Mouse (Mus musculus): ENCODE measurements at regions not wholly inside any gene's neighbourhood (a gene's known extent, or its start where the extent isn't known, plus 50 kb on each side); places are given as distances from the start of the nearest gene placed in this dataset.
"Not testable (repeated sequence)": the region's sequence is repeated elsewhere in the genome, so short reads cannot be mapped to it uniquely, and the experiment has no call there.

GRCm38 (mm10) chr12:46378914-46379313 is 439.8 kb downstream of the Nova1 start:
- Histone ChIP-seq H3K27ac (no peak overlapping the region), H3K27me3 (no peaks in the 10 kb centered on the region), H3K36me3 (no peaks in the 10 kb centered on the region), H3K4me1 (no peaks in the 10 kb centered on the region), H3K9ac (no peak overlapping the region), H3K9me3 (replicated peaks) (no peaks in the 10 kb centered on the region), H3K4me2 (replicated peaks) (no peak overlapping the region), H3K4me3 (no peak overlapping the region)
- ATAC-seq (ENCODE audit: low FRiP score): no peak

GRCm38 (mm10) chr12:46371747-46372146 is 447.0 kb downstream of the Nova1 start:
- no peak overlapping the region for H3K4me2 ChIP-seq (replicated peaks)
- no peaks in the 10 kb centered on the region for H3K27me3 ChIP-seq
- H3K9me3 ChIP-seq (replicated peaks): no peaks in the 10 kb centered on the region
- ATAC-seq (ENCODE audit: low FRiP score): peak; percentile 93
- no peak overlapping the region for H3K4me3 ChIP-seq
- H3K4me1 ChIP-seq: no peaks in the 10 kb centered on the region
- no peak overlapping the region for H3K27ac ChIP-seq
- no peaks in the 10 kb centered on the region for H3K36me3 ChIP-seq
- WGBS: 42% methylated on average over 3 of the region's 3 CpGs
- no peak overlapping the region for H3K9ac ChIP-seq

GRCm38 (mm10) chr12:46333376-46333775 is 485.4 kb downstream of the Nova1 start:
- Histone ChIP-seq H3K9ac (no peak overlapping the region), H3K27me3 (no peaks in the 10 kb centered on the region), H3K36me3 (no peaks in the 10 kb centered on the region), H3K9me3 (replicated peaks) (no peaks in the 10 kb centered on the region), H3K27ac (no peak overlapping the region), H3K4me3 (no peak overlapping the region), H3K4me2 (replicated peaks) (no peak overlapping the region), H3K4me1 (no peaks in the 10 kb centered on the region)
- WGBS: 84% methylated on average over 1 of the region's 1 CpGs
- no peak for ATAC-seq (ENCODE audit: low FRiP score)

- Histone ChIP-seq H3K27ac (no peak overlapping the region), H3K4me2 (replicated peaks) (no peak overlapping the region), H3K27me3 (no peaks in the 10 kb centered on the region), H3K9me3 (replicated peaks) (no peaks in the 10 kb centered on the region), H3K4me1 (0 out of 2 replicates have a peak, but pooled peaks cover 2% of the 10 kb centered on the region), H3K9ac (no peak overlapping the region), H3K36me3 (no peaks in the 10 kb centered on the region), H3K4me3 (no peak overlapping the region)
- WGBS: 81% methylated on average over 1 of the region's 1 CpGs
- no peak for ATAC-seq (ENCODE audit: low FRiP score)
Measured at GRCm38 (mm10) chr12:46327865-46328264, 490.9 kb downstream of the Nova1 start.

GRCm38 (mm10) chr12:46323276-46323675 is 495.5 kb downstream of the Nova1 start:
- H3K4me2 ChIP-seq (replicated peaks): no peak overlapping the region

GRCm38 (mm10) chr12:46303136-46303797 is 515.5 kb downstream of the Nova1 start:
- Histone ChIP-seq H3K4me1 (no peaks in the 10 kb centered on the region), H3K4me2 (replicated peaks) (no peak overlapping the region), H3K27me3 (no peaks in the 10 kb centered on the region), H3K27ac (no peak overlapping the region), H3K36me3 (no peaks in the 10 kb centered on the region), H3K4me3 (no peak overlapping the region), H3K9ac (no peak overlapping the region), H3K9me3 (replicated peaks) (no peaks in the 10 kb centered on the region)
- ATAC-seq (ENCODE audit: low FRiP score): 0 out of 2 replicates have a peak, but pooled peaks have one; percentile 19
- WGBS: 72% methylated on average over 5 of the region's 5 CpGs

More at GRCm38 (mm10) chr12:46323276-46323675, 495.5 kb downstream of the Nova1 start:
- no peaks in the 10 kb centered on the region for H3K27me3 ChIP-seq
- H3K27ac ChIP-seq: no peak overlapping the region
- 0 out of 2 replicates have a peak, but pooled peaks cover 2% of the 10 kb centered on the region for H3K4me1 ChIP-seq
- no peak overlapping the region for H3K4me3 ChIP-seq
- no peaks in the 10 kb centered on the region for H3K36me3 ChIP-seq
- H3K9ac ChIP-seq: no peak overlapping the region
- 76% methylated on average over 3 of the region's 3 CpGs for WGBS
- ATAC-seq (ENCODE audit: low FRiP score): no peak
- no peaks in the 10 kb centered on the region for H3K9me3 ChIP-seq (replicated peaks)

- 87% methylated on average over 5 of the region's 5 CpGs for WGBS
Measured at GRCm38 (mm10) chr12:46298926-46299325, 519.8 kb downstream of the Nova1 start.

GRCm38 (mm10) chr12:46284519-46284918 is 534.2 kb downstream of the Nova1 start:
- H3K27me3 ChIP-seq: no peaks in the 10 kb centered on the region
- no peak for ATAC-seq (ENCODE audit: low FRiP score)
- no peaks in the 10 kb centered on the region for H3K36me3 ChIP-seq
- no peak overlapping the region for H3K4me2 ChIP-seq (replicated peaks)
- H3K4me1 ChIP-seq: no peaks in the 10 kb centered on the region
- no peak overlapping the region for H3K4me3 ChIP-seq
- WGBS: 64% methylated on average over 3 of the region's 3 CpGs
- H3K9ac ChIP-seq: no peak overlapping the region
- H3K27ac ChIP-seq: no peak overlapping the region
- no peaks in the 10 kb centered on the region for H3K9me3 ChIP-seq (replicated peaks)

More at GRCm38 (mm10) chr12:46298926-46299325, 519.8 kb downstream of the Nova1 start:
- no peaks in the 10 kb centered on the region for H3K4me1 ChIP-seq
- H3K4me2 ChIP-seq (replicated peaks): no peak overlapping the region
- no peak overlapping the region for H3K9ac ChIP-seq
- ATAC-seq (ENCODE audit: low FRiP score): no peak
- no peaks in the 10 kb centered on the region for H3K9me3 ChIP-seq (replicated peaks)
- H3K27me3 ChIP-seq: no peaks in the 10 kb centered on the region
- no peaks in the 10 kb centered on the region for H3K36me3 ChIP-seq
- H3K4me3 ChIP-seq: no peak overlapping the region
- H3K27ac ChIP-seq: no peak overlapping the region

- WGBS: 92% methylated on average over 1 of the region's 1 CpGs
- ATAC-seq (ENCODE audit: low FRiP score): no peak
- Histone ChIP-seq H3K36me3 (no peaks in the 10 kb centered on the region), H3K27me3 (no peaks in the 10 kb centered on the region), H3K9me3 (replicated peaks) (no peaks in the 10 kb centered on the region), H3K27ac (no peak overlapping the region), H3K4me3 (no peak overlapping the region), H3K4me2 (replicated peaks) (no peak overlapping the region), H3K9ac (no peak overlapping the region), H3K4me1 (no peaks in the 10 kb centered on the region)
Measured at GRCm38 (mm10) chr12:46248402-46249018, 570.2 kb downstream of the Nova1 start.

- no peak overlapping the region for H3K9ac ChIP-seq
- H3K4me2 ChIP-seq (replicated peaks): no peak overlapping the region
- no peak overlapping the region for H3K4me3 ChIP-seq
- WGBS: 92% methylated on average over 3 of the region's 3 CpGs
- no peak for ATAC-seq (ENCODE audit: low FRiP score)
- no peaks in the 10 kb centered on the region for H3K36me3 ChIP-seq
- H3K9me3 ChIP-seq (replicated peaks): no peaks in the 10 kb centered on the region
- H3K27me3 ChIP-seq: no peaks in the 10 kb centered on the region
- no peak overlapping the region for H3K27ac ChIP-seq
- H3K4me1 ChIP-seq: no peaks in the 10 kb centered on the region
Measured at GRCm38 (mm10) chr12:46244925-46245324, 573.8 kb downstream of the Nova1 start.

GRCm38 (mm10) chr12:46232359-46232758 is 586.4 kb downstream of the Nova1 start:
- H3K4me1 ChIP-seq: no peaks in the 10 kb centered on the region
- H3K27ac ChIP-seq: no peak overlapping the region
- H3K9me3 ChIP-seq (replicated peaks): no peaks in the 10 kb centered on the region
- no peak overlapping the region for H3K4me3 ChIP-seq
- ATAC-seq (ENCODE audit: low FRiP score): no peak
- H3K9ac ChIP-seq: no peak overlapping the region
- no peak overlapping the region for H3K4me2 ChIP-seq (replicated peaks)
- no peaks in the 10 kb centered on the region for H3K36me3 ChIP-seq
- H3K27me3 ChIP-seq: no peaks in the 10 kb centered on the region
- 84% methylated on average over 4 of the region's 4 CpGs for WGBS

- not testable (repeated sequence) for H3K36me3 ChIP-seq; H3K4me2 ChIP-seq (replicated peaks); H3K4me1 ChIP-seq; H3K27ac ChIP-seq; H3K9me3 ChIP-seq (replicated peaks); H3K4me3 ChIP-seq; H3K27me3 ChIP-seq; ATAC-seq (ENCODE audit: low FRiP score); H3K9ac ChIP-seq
- WGBS: 82% methylated on average over 1 of the region's 1 CpGs
Measured at GRCm38 (mm10) chr12:46215328-46215727, 603.4 kb downstream of the Nova1 start.

- Histone ChIP-seq H3K4me1 (no peaks in the 10 kb centered on the region), H3K4me3 (no peak overlapping the region), H3K36me3 (no peaks in the 10 kb centered on the region), H3K4me2 (replicated peaks) (no peak overlapping the region), H3K9me3 (replicated peaks) (no peaks in the 10 kb centered on the region), H3K27me3 (no peaks in the 10 kb centered on the region), H3K9ac (no peak overlapping the region), H3K27ac (no peak overlapping the region)
- no peak for ATAC-seq (ENCODE audit: low FRiP score)
Measured at GRCm38 (mm10) chr12:46199076-46199475, 619.7 kb downstream of the Nova1 start.
